Mouse (Mus musculus) MEL (cell line): ENCODE data around the gene Sdad1. TPM values are rescaled to one million over a fixed set of nuclear protein-coding genes. Genes with fewer than 3 reads are reported as not detected.

Experiments used
- DNase-seq: peaks from one replicate; pipeline ENCODE4 v3.0.0; 2011; ENCODE audit warnings: low read depth, low spot score
- H3K27ac ChIP-seq: 2 replicates; pipeline ENCODE4 v1.5.1; 2012; ENCODE audit warnings: low read depth, mild to moderate bottlenecking, control low read depth, low read length, moderate library complexity; ENCODE audit not compliant: control insufficient read depth
- H3K27me3 ChIP-seq, 2 experiments: fragments of 150-350 bp in 1 of 2; sonication (generic) in 1 of 2; 2 replicates each; pipeline ENCODE4 v1.6.1; 2012; ENCODE audit warnings: low read length in 2 of 2, mild to moderate bottlenecking in 2 of 2, improper control_type of control experiment in 1 of 2, moderate library complexity in 1 of 2; ENCODE audit not compliant: insufficient read depth in 2 of 2, control insufficient read depth in 1 of 2
- H3K36me3 ChIP-seq, 2 experiments: 2 replicates each; pipeline ENCODE4 v1.6.1; 2012 to 2014; ENCODE audit warnings: low read length in 2 of 2, improper control_type of control experiment in 1 of 2, inconsistent platforms in 1 of 2, mild to moderate bottlenecking in 1 of 2; ENCODE audit not compliant: insufficient read depth in 2 of 2, control insufficient read depth in 1 of 2
- H3K4me1 ChIP-seq, 2 experiments: fragments of 150-350 bp in 1 of 2; sonication (generic) in 1 of 2; 2 replicates each; pipeline ENCODE4 v1.6.1; 2012; ENCODE audit warnings: low read length in 2 of 2, improper control_type of control experiment in 1 of 2, mild to moderate bottlenecking in 1 of 2; ENCODE audit not compliant: insufficient read depth in 2 of 2, control insufficient read depth in 1 of 2
- H3K4me3 ChIP-seq, 2 experiments: fragments of 150-350 bp in 1 of 2; sonication (generic) in 1 of 2; 2 replicates each; pipeline ENCODE4 v1.5.1; 2012; ENCODE audit warnings: low read depth in 2 of 2, low read length in 2 of 2, mild to moderate bottlenecking in 2 of 2, moderate library complexity in 2 of 2, control low read depth in 1 of 2, improper control_type of control experiment in 1 of 2; ENCODE audit not compliant: control insufficient read depth in 1 of 2, insufficient read depth in 1 of 2
- H3K79me2 ChIP-seq: 2 replicates; pipeline ENCODE4 v1.6.1; 2012; ENCODE audit warnings: mild to moderate bottlenecking, low read length, moderate library complexity; ENCODE audit not compliant: control insufficient read depth, poor library complexity, insufficient read depth
- H3K9ac ChIP-seq: 2 replicates; pipeline ENCODE4 v1.6.1; 2012; ENCODE audit warnings: low read depth, mild to moderate bottlenecking, control low read depth, low read length, moderate library complexity; ENCODE audit not compliant: control insufficient read depth, poor library complexity, severe bottlenecking
- H3K9me3 ChIP-seq: fragments of 150-350 bp; sonication (generic); replicated peaks from 2 replicates; pipeline ENCODE4 v1.6.1; 2012; ENCODE audit warnings: mild to moderate bottlenecking, low read length, improper control_type of control experiment, moderate library complexity; ENCODE audit not compliant: insufficient read depth
- BHLHE40 ChIP-seq: IDR thresholded peaks from 2 replicates; pipeline ENCODE4 v1.6.1; 2012; ENCODE audit warnings: low read depth, mild to moderate bottlenecking, inconsistent platforms, low read length, improper control_type of control experiment, borderline replicate concordance
- CHD1 ChIP-seq: IDR thresholded peaks from 2 replicates; pipeline ENCODE4 v1.6.1; 2012; ENCODE audit warnings: low read depth, mild to moderate bottlenecking, inconsistent platforms, low read length, improper control_type of control experiment
- CHD2 ChIP-seq: IDR thresholded peaks from 2 replicates; pipeline ENCODE4 v1.6.1; 2011; ENCODE audit warnings: low read length, improper control_type of control experiment
- CTCF ChIP-seq, 3 experiments: IDR thresholded peaks in 2 of 3; conservative IDR thresholded peaks in 1 of 3; 2 replicates each; pipeline ENCODE4 v1.5.1; 2011 to 2012; ENCODE audit warnings: low read length in 3 of 3, low read depth in 2 of 3, mild to moderate bottlenecking in 2 of 3, improper control_type of control experiment in 1 of 3, inconsistent platforms in 1 of 3, mixed read lengths in 1 of 3, moderate library complexity in 1 of 3; ENCODE audit not compliant: control insufficient read depth in 1 of 3, insufficient read depth in 1 of 3, poor library complexity in 1 of 3, severe bottlenecking in 1 of 3
- E2F4 ChIP-seq: IDR thresholded peaks from 2 replicates; pipeline ENCODE4 v1.6.1; 2011; ENCODE audit warnings: low read depth, low read length, improper control_type of control experiment, borderline replicate concordance
- ELF1 ChIP-seq: IDR thresholded peaks from 2 replicates; pipeline ENCODE4 v1.6.1; 2014; ENCODE audit warnings: low read depth, mild to moderate bottlenecking, inconsistent platforms, low read length, improper control_type of control experiment, moderate library complexity
- EP300 ChIP-seq, 2 experiments: IDR thresholded peaks; 2 replicates each; pipeline ENCODE4 v1.6.1; 2011; ENCODE audit warnings: improper control_type of control experiment in 2 of 2, low read length in 2 of 2, low read depth in 1 of 2, mild to moderate bottlenecking in 1 of 2
- ETS1 ChIP-seq: IDR thresholded peaks from 2 replicates; pipeline ENCODE4 v1.6.1; 2012; ENCODE audit warnings: low read depth, mild to moderate bottlenecking, inconsistent platforms, low read length, improper control_type of control experiment, moderate library complexity
- GABPA ChIP-seq: IDR thresholded peaks from 2 replicates; pipeline ENCODE4 v1.6.1; 2012; ENCODE audit warnings: low read depth, mild to moderate bottlenecking, inconsistent platforms, low read length, improper control_type of control experiment, moderate library complexity
- HCFC1 ChIP-seq: IDR thresholded peaks from 2 replicates; pipeline ENCODE4 v1.6.1; 2012; ENCODE audit warnings: low read depth, mild to moderate bottlenecking, inconsistent platforms, low read length, improper control_type of control experiment, moderate library complexity
- JUND ChIP-seq: IDR thresholded peaks from 2 replicates; pipeline ENCODE4 v1.6.1; 2011; ENCODE audit warnings: low read depth, mild to moderate bottlenecking, improper control_type of control experiment, low read length
- KAT2A ChIP-seq: conservative IDR thresholded peaks from 2 replicates; pipeline ENCODE4 v1.6.1; 2012; ENCODE audit warnings: low read depth, low read length, improper control_type of control experiment, inconsistent platforms
- MAFK ChIP-seq: IDR thresholded peaks from 2 replicates; pipeline ENCODE4 v1.6.1; 2011; ENCODE audit warnings: low read depth, mild to moderate bottlenecking, low read length, improper control_type of control experiment, borderline replicate concordance
- MAX ChIP-seq: IDR thresholded peaks from 2 replicates; pipeline ENCODE4 v1.6.1; 2011; ENCODE audit warnings: low read length, improper control_type of control experiment
- MAZ ChIP-seq: IDR thresholded peaks from 2 replicates; pipeline ENCODE4 v1.6.1; 2012; ENCODE audit warnings: low read depth, mild to moderate bottlenecking, inconsistent platforms, low read length, improper control_type of control experiment
- MEF2A ChIP-seq: IDR thresholded peaks from 2 replicates; pipeline ENCODE4 v1.6.1; 2014; ENCODE audit warnings: low read depth, mild to moderate bottlenecking, inconsistent platforms, low read length, improper control_type of control experiment; ENCODE audit not compliant: poor library complexity, insufficient replicate concordance, severe bottlenecking; ENCODE audit errors: extremely low read depth
- MXI1 ChIP-seq: IDR thresholded peaks from 2 replicates; pipeline ENCODE4 v1.6.1; 2011; ENCODE audit warnings: mild to moderate bottlenecking, low read depth, low read length, improper control_type of control experiment
- MYB ChIP-seq: IDR thresholded peaks from 2 replicates; pipeline ENCODE4 v1.6.1; 2011; ENCODE audit warnings: mild to moderate bottlenecking, low read depth, low read length, improper control_type of control experiment
- NELFE ChIP-seq: IDR thresholded peaks from 2 replicates; pipeline ENCODE4 v1.6.1; 2011; ENCODE audit warnings: low read depth, low read length, improper control_type of control experiment
- NRF1 ChIP-seq: IDR thresholded peaks from 2 replicates; pipeline ENCODE4 v1.6.1; 2014; ENCODE audit warnings: low read depth, mild to moderate bottlenecking, inconsistent platforms, low read length, improper control_type of control experiment, moderate library complexity; ENCODE audit not compliant: poor library complexity, insufficient read depth, severe bottlenecking
- POLR2A ChIP-seq, 2 experiments: IDR thresholded peaks; 2 replicates each; pipeline ENCODE4 v1.6.1; 2011 to 2012; ENCODE audit warnings: low read length in 2 of 2, mild to moderate bottlenecking in 2 of 2, control low read depth in 1 of 2, improper control_type of control experiment in 1 of 2, low read depth in 1 of 2, moderate library complexity in 1 of 2; ENCODE audit not compliant: control insufficient read depth in 1 of 2, insufficient read depth in 1 of 2, poor library complexity in 1 of 2
- POLR2AphosphoS2 ChIP-seq: IDR thresholded peaks from 2 replicates; pipeline ENCODE4 v1.6.1; 2011; ENCODE audit warnings: low read length, improper control_type of control experiment
- POLR2AphosphoS5 ChIP-seq: IDR thresholded peaks from 2 replicates; pipeline ENCODE4 v1.6.1; 2012; ENCODE audit warnings: low read depth, borderline replicate concordance, mild to moderate bottlenecking, inconsistent platforms, low read length, moderate library complexity, mixed read lengths
- RAD21 ChIP-seq: IDR thresholded peaks from 2 replicates; pipeline ENCODE4 v1.6.1; 2011; ENCODE audit warnings: mild to moderate bottlenecking, low read depth, low read length, improper control_type of control experiment
- RCOR1 ChIP-seq: IDR thresholded peaks from 2 replicates; pipeline ENCODE4 v1.6.1; 2012; ENCODE audit warnings: low read depth, mild to moderate bottlenecking, inconsistent platforms, low read length, improper control_type of control experiment
- SIN3A ChIP-seq: IDR thresholded peaks from 2 replicates; pipeline ENCODE4 v1.6.1; 2012; ENCODE audit warnings: low read length, improper control_type of control experiment, inconsistent platforms
- SMC3 ChIP-seq: IDR thresholded peaks from 2 replicates; pipeline ENCODE4 v1.6.1; 2011; ENCODE audit warnings: low read depth, low read length, improper control_type of control experiment
- TAL1 ChIP-seq: IDR thresholded peaks from 2 replicates; pipeline ENCODE4 v1.6.1; 2012; ENCODE audit warnings: mild to moderate bottlenecking, inconsistent platforms, low read length, moderate library complexity, mixed read lengths
- TBP ChIP-seq: IDR thresholded peaks from 2 replicates; pipeline ENCODE4 v1.8.0; 2011; ENCODE audit warnings: low read depth, low read length, improper control_type of control experiment
- TCF12 ChIP-seq: IDR thresholded peaks from 2 replicates; pipeline ENCODE4 v1.6.1; 2014; ENCODE audit warnings: low read depth, mild to moderate bottlenecking, inconsistent platforms, low read length, improper control_type of control experiment, moderate library complexity
- UBTF ChIP-seq: IDR thresholded peaks from 2 replicates; pipeline ENCODE4 v1.6.1; 2012; ENCODE audit warnings: low read depth, mild to moderate bottlenecking, inconsistent platforms, low read length, improper control_type of control experiment, moderate library complexity, borderline replicate concordance; ENCODE audit not compliant: insufficient read depth
- USF1 ChIP-seq: IDR thresholded peaks from 2 replicates; pipeline ENCODE4 v1.6.1; 2014; ENCODE audit warnings: low read depth, mild to moderate bottlenecking, inconsistent platforms, low read length, improper control_type of control experiment, moderate library complexity
- USF2 ChIP-seq, 2 experiments: IDR thresholded peaks; 2 replicates each; pipeline ENCODE4 v1.6.1; 2011 to 2012; ENCODE audit warnings: improper control_type of control experiment in 2 of 2, low read length in 2 of 2, borderline replicate concordance in 1 of 2, inconsistent platforms in 1 of 2, low read depth in 1 of 2, mild to moderate bottlenecking in 1 of 2; ENCODE audit not compliant: insufficient read depth in 1 of 2
- ZC3H11A ChIP-seq: IDR thresholded peaks from 2 replicates; pipeline ENCODE4 v1.6.1; 2012; ENCODE audit warnings: low read depth, mild to moderate bottlenecking, inconsistent platforms, low read length, improper control_type of control experiment
- ZKSCAN1 ChIP-seq: IDR thresholded peaks from 2 replicates; pipeline ENCODE4 v1.6.1; 2012; ENCODE audit warnings: low read depth, mild to moderate bottlenecking, inconsistent platforms, low read length, improper control_type of control experiment, moderate library complexity
- ZMIZ1 ChIP-seq: IDR thresholded peaks from 2 replicates; pipeline ENCODE4 v1.6.1; 2012; ENCODE audit warnings: low read depth, mild to moderate bottlenecking, inconsistent platforms, low read length, improper control_type of control experiment, moderate library complexity
- ZNF384 ChIP-seq: IDR thresholded peaks from 2 replicates; pipeline ENCODE4 v1.6.1; 2012; ENCODE audit warnings: low read depth, mild to moderate bottlenecking, inconsistent platforms, low read length, improper control_type of control experiment
- polyA plus RNA-seq, 2 experiments: library from polyadenylated mRNA; stranded (reverse) in 1 of 2; unstranded in 1 of 2; fragments of >175 nt in 1 of 2; fragments of >200 nt in 1 of 2; gene quantifications; 2 replicates each; pipeline versions ENCODE4 v1.2.1 to v1.2.4; 2012; ENCODE audit warnings: low replicate concordance in 2 of 2, low read depth in 1 of 2; ENCODE audit not compliant: insufficient read length in 2 of 2, insufficient read depth in 1 of 2, missing spikeins in 1 of 2
- total RNA-seq: library from RNA; depleted of rRNA; stranded (reverse); fragments of 300-350 nt; gene quantifications from 2 replicates; pipeline ENCODE4 v1.2.3, GENCODE M21; 2012

Sdad1 gene
- total and polyA plus RNA-seq, 3 experiments, result 72.4 to 73.0 TPM; not detected in 1

DNA sequence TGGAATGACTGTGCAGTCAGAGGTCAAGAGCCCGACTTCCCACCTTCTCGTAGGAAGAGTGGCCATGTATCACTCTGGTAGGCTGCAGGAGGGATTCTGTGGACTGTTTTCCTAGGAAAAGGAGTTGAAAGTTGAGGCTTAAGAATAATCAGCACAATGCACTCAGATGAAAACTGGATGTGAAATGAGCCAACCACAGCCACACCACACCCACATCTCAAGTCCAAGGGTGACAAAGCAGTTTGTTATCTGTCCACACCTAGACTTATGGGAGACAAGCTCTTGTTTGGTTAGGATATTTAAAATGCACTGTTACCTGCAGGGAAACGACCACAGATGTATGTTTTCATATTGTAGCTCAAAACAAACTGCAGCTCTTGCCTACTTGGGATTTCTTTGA, 27.2 kb downstream of the Sdad1 start:
- no peaks in the 10 kb centered on the region for H3K79me2 ChIP-seq
- no peak overlapping the region for H3K4me3 ChIP-seq
- peaks cover 23 to 24% of the 10 kb centered on the region in 2 experiments for H3K4me1 ChIP-seq
- peak overlapping the region; percentile 85 for H3K27ac ChIP-seq
- H3K9me3 ChIP-seq, result no peaks in the 10 kb centered on the region
- DNase-seq, result peak; percentile 87
- peaks cover 9 to 28% of the 10 kb centered on the region in 2 experiments for H3K36me3 ChIP-seq
- H3K27me3 ChIP-seq, result no peaks in the 10 kb centered on the region
- H3K9ac ChIP-seq, result no peak overlapping the region
- no peak for TF ChIP-seq USF1
- peak; percentile 76 for TF ChIP-seq RCOR1
- no peak for TF ChIP-seq POLR2AphosphoS5
- no peak for TF ChIP-seq RAD21
- TF ChIP-seq MAX, result no peak; the same call in 1 of the 2 replicates
- TF ChIP-seq MYB, result no peak
- TF ChIP-seq SMC3, result no peak
- no peak for TF ChIP-seq CTCF (IDR thresholded peaks at IDR 0.05 in 2 of 3, conservative IDR thresholded peaks at IDR 0.05 in 1 of 3; ENCODE audit: control insufficient read depth in 1 of 3, insufficient read depth in 1 of 3, low read depth in 2 of 3, low read length in 3 of 3, poor library complexity in 1 of 3, severe bottlenecking in 1 of 3)
- TF ChIP-seq MXI1, result peak; percentile 64; the same call in 1 of the 2 replicates
- no peak for TF ChIP-seq MEF2A
- peak; percentile 53; the same call in 1 of the 2 replicates for TF ChIP-seq POLR2AphosphoS2
- TF ChIP-seq SIN3A, result peak; percentile 76
- TF ChIP-seq ZNF384, result peak; percentile 64
- TF ChIP-seq EP300 (IDR thresholded peaks at IDR 0.05; ENCODE audit: low read depth in 1 of 2, low read length in 2 of 2), result peak; percentile 84 to 87
- no peak for TF ChIP-seq E2F4
- no peak for TF ChIP-seq BHLHE40
- TF ChIP-seq UBTF, result no peak
- no peak for TF ChIP-seq KAT2A
- TF ChIP-seq CHD2, result no peak
- no peak for TF ChIP-seq HCFC1
- TF ChIP-seq POLR2A (IDR thresholded peaks at IDR 0.05; ENCODE audit: control insufficient read depth in 1 of 2, insufficient read depth in 1 of 2, low read depth in 1 of 2, low read length in 2 of 2, poor library complexity in 1 of 2), result peak in 1 of 2 experiments; percentile 49; a peak in 1 of 4 replicates
- peak; percentile 88 for TF ChIP-seq ETS1
- TF ChIP-seq NELFE, result no peak
- no peak for TF ChIP-seq ZMIZ1
- TF ChIP-seq TCF12, result peak; percentile 67
- 0 out of 2 replicates have a peak, but pooled peaks have one; percentile 23 for TF ChIP-seq MAZ
- TF ChIP-seq NRF1, result no peak
- TF ChIP-seq CHD1, result no peak
- TF ChIP-seq MAFK, result peak; percentile 87
- no peak for TF ChIP-seq USF2 (IDR thresholded peaks at IDR 0.05; ENCODE audit: borderline replicate concordance in 1 of 2, insufficient read depth in 1 of 2, low read depth in 1 of 2, low read length in 2 of 2)
- TF ChIP-seq GABPA, result peak; percentile 76; the same call in 1 of the 2 replicates
- no peak for TF ChIP-seq JUND
- no peak for TF ChIP-seq ZC3H11A
- TF ChIP-seq ZKSCAN1, result no peak
- no peak for TF ChIP-seq ELF1
- peak; percentile 44; the same call in 1 of the 2 replicates for TF ChIP-seq TBP
- peak; percentile 32 for TF ChIP-seq TAL1
